Mouse (Mus musculus) mouse trophoblast stem cell (cell line): ENCODE data around the gene Grik4.

Experiments used
- in situ Hi-C, 2 experiments: fragments of 300-500 bp; cut with MseI, MboI; formaldehyde crosslinking; loops; 2 replicates in 1 of 2; 3 replicates in 1 of 2; pipeline ENCODE4 v1.15.1; 2025

Grik4 gene

GRCm38 (mm10) chr9:42906995-42907394 is 37.3 kb downstream of the Grik4 start:
- in situ Hi-C loops = no loop called here

- in situ Hi-C loops = no loop called here
Measured at GRCm38 (mm10) chr9:42898091-42898591, 46.2 kb downstream of the Grik4 start.

DNA sequence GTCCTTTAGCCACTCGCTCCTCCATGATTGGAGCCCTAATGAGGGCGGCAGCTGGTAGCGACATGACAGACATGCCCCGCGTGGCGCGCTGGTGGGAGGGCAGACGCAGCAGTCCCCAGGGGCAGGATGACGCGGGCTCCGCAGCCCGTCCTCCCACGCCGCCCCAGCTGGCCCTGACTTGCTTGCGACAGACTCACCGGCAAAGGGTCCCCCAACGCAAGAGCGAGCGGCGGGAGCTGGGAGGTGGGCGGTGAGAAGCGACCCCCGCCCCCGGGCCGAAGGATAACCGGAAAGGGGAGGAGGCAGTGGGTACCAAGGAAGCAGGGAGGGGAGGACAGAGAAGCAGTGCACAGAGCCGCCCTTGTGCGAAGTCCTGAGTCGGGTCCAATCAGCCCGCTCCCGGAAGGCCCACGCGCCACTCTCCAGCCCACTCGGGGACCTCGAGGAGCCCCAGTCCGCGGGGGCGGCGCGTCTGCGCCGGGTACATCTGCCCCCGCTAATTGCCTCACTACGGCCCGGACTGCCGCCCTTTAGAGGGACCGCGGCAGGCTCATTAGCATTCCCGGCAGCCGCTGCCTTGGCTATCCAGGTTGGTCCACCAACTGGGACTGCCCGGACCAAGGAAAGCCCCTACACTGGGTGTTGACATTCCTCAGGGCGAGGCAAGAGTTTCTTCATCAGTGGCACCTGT is 46.8 kb downstream of the Grik4 start:
- in situ Hi-C loops = no loop called here

DNA sequence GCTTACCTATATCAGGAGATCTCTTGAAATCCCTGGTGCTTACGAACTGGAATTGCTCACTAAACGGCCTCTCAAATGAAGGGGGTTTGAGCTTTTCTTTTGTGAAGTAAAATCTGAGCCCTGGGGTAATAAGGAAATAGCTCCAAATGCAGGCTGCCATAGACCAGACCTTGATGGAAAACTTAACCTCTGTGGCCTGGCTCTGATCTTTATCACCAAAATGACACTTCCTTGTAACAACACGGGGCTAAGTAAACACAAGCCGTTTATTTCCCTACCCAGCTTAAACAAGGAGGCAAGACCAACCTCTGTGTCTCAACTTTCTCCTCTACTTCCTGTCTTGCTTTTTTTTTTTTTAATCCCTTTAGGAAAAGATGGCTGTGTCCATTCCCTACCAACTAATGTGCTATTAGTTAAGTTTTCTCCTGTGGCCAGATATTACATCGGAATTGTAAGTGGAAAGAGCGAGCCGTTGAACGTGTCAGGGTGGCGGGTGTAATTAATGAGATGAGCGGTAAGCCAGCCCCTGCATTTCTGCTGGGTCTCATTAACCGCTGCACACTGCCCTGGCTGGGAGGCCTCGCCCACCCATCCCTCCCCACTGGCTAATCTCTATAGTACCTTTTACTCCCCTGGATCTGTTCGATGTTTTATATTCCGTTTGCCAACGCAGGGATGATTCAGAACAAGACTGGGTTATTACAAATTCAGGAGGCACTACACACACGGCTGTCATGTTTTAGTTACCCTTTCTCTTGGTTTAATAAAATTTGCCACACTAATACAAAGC is 47.7 kb downstream of the Grik4 start:
- in situ Hi-C loops = no loop called here

- in situ Hi-C loops = no loop called here
Measured at GRCm38 (mm10) chr9:42892765-42893164, 51.5 kb downstream of the Grik4 start.

DNA sequence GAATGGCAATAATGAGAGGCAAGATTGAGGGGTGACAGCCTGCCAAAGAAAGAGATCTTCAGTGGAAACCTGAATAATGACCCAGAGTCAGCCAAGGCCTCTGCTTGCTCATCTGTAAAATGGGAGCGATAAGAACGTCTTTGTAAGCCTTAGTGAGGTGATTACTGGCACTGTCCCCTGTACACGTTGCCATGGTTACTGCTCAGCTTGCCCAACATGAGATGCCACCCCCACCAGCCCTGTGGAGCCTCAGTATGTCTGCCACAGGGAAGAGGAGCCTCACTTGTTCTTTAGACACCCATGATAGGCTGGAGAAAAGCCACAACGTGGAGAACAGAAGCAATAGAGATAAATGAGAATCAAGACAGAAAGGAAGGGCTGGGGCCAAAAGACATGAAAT is 56.4 kb downstream of the Grik4 start:
- in situ Hi-C loops = no loop called here

GRCm38 (mm10) chr9:42886112-42886766 is 58.1 kb downstream of the Grik4 start:
- in situ Hi-C loops = no loop called here

- in situ Hi-C loops = no loop called here
Measured at GRCm38 (mm10) chr9:42885566-42885965, 58.7 kb downstream of the Grik4 start.

- in situ Hi-C loops = no loop called here
Measured at GRCm38 (mm10) chr9:42885123-42885522, 59.2 kb downstream of the Grik4 start.

DNA sequence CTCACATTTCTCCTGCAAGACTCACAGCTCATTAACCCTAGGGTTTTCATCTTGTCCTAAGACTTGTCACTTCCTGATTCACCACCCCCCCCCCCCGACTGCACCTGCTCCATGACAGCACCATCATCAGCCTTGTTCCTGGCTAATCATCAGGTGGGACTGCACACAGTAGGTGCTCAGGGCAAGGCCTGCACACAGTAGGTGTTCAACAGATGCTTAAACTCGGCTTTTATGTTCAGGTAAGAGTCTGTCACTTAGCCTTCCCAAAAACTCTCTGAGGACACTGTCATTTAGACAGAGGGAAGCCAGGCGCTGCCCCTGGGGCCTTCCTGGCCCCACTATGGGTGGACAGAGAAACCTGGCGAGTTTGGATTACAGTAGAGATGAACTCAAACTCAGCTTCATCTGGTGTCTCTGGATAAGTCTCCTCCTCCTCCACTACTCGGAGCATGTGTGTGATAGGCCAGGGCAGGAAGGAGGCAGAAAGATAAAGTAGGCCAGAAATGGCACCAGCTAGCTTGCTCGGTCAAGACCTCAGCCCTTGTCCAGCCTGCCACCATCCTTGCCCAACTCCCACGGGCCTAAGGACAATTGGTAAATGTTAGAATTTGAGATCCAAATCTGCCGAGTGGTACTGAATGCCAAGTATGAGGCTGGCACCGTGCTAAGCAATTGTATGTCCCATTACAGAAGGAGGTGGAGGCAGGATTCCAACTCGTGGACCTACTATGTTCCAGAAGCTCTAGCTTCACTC is 61.1 kb downstream of the Grik4 start:
- in situ Hi-C loops = no loop called here

DNA sequence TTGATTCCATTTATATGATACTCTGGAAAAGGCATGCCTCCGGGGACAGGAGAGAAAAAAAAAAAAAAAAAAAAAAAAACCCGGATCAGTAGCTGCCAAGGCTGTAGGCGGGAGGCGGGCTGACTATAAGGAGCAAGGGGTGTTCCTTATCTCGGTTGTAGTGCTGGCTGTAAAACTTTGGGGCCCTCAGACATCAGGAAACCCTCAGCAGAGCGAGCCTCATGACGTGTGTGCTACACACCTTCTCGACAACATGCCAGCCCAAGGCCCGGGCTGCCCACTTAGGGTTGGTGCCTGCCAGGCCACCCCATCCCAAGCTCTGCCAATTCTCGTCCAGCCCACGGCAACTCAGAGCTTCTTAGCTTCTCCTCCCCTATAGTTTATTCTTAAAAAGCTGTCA is 62.0 kb downstream of the Grik4 start:
- in situ Hi-C loops = no loop called here

- in situ Hi-C loops = no loop called here
Measured at GRCm38 (mm10) chr9:42881040-42881439, 63.3 kb downstream of the Grik4 start.

DNA sequence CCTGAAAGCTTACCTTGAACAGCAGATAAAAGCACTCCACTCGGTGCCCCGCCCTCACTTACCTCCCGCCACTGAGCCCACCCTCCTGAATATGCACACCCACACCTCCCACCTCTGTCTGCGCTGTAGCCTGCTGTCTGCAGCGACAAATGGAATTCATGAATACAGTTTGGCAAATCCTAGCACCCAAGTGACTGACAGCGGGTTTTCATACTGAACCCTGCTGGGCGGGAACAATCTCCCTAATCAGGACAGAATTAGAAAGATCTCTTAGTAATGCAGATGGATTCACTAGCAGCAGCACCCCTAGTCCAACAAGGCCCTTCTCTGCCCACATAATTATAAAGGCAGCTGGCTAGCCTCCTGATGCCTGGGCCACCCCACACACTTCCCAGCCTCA is 65.9 kb downstream of the Grik4 start:
- in situ Hi-C loops = no loop called here

DNA sequence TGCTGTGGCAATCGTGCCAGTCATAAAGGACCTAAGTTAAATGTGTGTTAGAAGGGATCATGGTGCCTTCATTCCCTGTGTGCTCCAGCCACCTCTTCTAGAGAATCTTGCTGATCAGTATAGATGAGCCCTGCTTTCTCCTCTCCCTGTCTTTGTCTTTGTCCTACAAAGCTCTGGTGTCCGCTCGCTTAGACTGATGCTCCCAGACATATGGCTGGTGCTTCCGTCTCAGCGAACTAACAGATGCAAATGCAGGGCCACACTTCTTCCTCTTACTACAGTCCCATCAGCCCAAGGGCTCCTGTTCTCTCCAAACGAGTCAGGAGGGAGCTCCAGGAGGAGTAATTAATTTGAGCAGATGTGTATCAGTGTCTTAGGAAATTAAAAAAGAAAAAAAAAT is 71.4 kb downstream of the Grik4 start:
- in situ Hi-C loops = no loop called here

DNA sequence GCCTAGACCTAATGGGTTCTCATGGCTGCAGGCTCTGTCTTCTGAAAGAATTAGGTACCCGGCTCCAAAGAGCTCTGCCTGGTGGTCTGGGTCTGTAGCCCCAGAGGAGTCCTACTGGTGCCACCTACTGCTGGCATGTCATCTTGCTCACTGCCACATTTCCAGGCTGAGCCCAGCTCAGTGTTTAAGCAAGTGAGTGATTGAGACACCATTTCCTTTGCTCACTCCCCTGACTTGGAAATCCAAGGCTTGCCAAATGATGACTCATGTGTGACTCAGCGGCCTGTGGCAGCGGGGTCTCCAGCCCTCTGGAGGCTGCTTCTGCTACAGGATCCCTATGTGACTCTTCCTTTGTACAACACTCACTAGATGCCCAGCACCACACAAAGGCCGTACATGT is 72.6 kb downstream of the Grik4 start:
- in situ Hi-C loops = no loop called here

DNA sequence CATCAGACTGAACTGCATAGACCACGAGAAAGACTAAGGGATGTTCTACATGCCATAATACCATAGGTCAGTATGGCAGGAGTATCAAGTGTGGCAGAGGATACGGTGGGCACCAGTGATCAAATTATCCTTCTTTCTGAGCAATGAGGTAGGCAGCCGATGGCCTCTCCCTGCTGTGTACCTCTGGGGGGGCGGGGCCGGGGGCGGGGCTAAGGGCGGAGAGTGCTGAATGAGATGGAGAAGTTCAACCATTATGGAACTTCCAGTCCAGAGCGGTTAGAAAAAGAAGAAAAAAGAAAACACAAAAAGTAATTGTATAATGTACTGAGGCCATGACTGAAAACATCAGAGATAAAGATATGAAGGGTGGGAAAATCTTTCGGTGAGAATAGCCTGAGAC is 74.0 kb downstream of the Grik4 start:
- in situ Hi-C loops = no loop called here

DNA sequence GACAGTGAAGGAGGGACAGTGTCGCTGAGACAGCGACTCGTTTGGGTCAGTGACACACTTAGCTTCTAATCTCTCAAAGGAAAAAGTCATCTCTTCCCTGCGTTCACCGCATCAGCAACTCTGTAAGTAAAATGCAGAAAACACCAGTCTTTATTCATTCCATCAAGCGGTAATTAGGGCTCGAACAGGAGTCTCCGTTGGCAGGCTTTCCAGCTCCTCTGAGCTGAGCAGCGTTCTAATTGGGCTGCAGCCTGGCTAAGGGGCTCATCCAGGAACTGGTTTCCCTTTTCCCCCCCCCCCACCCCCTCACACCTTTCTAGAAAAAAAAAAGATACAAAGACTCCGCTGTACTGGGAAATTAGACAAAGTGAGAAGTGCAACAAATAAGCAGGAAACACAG is 75.8 kb downstream of the Grik4 start:
- in situ Hi-C loops = no loop called here

- in situ Hi-C loops = no loop called here
Measured at GRCm38 (mm10) chr9:42866650-42867049, 77.6 kb downstream of the Grik4 start.

- in situ Hi-C loops = no loop called here
Measured at GRCm38 (mm10) chr9:42865036-42865829, 79.1 kb downstream of the Grik4 start.

DNA sequence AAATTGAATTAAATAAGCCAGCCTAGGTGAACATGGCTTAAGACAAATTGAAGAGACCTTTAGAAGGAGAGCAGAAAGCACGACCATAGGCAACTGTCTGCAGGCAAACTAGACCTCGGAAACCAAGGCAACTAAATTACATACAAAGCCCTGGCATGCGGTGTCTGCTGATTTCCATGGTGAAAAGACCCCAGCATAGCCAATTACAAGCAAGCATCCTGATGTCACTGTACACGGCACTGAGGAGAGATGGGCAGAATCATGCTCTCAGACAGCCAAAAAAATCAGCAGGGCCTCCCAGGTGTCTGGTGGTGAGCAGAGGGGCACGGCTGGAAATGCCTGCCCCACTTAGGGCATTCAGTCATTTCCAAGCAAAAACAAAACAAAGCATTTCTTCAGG is 80.9 kb downstream of the Grik4 start:
- in situ Hi-C loops = no loop called here

DNA sequence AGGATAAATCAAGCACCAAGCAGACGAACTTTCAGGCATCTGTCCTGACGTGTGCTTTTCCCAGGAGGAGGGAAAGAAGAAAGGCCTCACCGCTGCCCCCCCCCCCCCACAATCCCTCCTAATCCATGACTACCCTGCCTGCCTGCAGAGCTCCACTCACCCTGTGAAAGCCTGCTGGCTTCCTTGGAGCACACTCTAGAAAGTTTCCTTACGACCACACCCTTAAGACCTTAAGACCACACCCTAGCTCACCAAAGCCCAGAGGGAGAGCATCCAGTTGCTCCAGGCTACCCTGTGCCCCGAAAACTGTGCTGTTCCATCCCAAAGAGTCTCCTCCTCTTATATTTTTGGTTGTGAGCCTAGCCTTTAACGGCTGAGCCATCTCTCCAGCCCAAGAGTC is 82.6 kb downstream of the Grik4 start:
- in situ Hi-C loops = no loop called here
